Mouse (Mus musculus): Measurements from ENCODE around the gene Tomm40.
A peak's percentile ranks its signal among the peaks of the same experiment; 100 is the strongest.

The Tomm40 gene

DNA sequence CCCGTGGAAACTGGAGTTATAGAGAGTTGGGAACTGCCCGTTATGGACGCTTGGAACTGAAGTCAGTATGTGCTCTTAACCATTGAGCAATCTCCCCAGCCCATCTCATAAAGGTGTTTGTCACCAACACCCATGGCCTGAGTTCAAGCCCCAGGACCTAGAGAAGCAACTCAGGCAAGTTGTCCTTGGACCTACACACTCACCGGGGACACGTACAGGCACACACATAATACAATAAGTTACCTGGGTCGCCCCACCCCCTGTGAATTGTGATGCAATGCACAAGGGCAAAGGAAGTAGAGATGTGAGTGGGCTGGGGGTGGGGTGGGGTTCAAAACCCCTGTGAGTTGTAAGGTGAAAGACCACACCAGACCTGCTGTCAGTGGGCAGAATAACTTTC lies 28.7 kb downstream of the Tomm40 start:
- DNase-seq (ENCODE audit: low spot score), result no peak

- DNase-seq (ENCODE audit: low spot score), result no peak
Measured at GRCm38 (mm10) chr7:19685374-19685773, 29.9 kb downstream of the Tomm40 start.

DNA sequence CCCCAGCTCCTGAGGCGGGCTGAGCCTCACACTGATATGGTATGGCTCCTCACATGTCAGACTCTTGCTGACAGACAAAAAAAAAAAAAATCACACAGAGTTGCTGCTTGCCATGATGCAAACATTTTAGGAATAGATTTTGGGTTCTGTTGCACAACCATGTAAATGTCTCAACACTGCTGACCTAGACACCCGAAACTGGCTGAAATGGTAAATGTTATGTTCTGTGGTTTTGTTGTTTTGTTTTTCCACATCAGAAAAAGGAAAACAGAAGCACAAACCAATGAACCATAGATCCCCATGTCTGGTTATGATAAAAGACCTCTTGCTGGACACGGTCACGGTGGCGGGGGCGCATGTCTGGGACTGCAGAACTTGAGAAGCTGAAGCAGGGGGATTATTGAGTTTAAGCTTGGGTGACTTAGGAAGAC lies 31.5 kb downstream of the Tomm40 start:
- DNase-seq (ENCODE audit: low spot score), result no peak

DNA sequence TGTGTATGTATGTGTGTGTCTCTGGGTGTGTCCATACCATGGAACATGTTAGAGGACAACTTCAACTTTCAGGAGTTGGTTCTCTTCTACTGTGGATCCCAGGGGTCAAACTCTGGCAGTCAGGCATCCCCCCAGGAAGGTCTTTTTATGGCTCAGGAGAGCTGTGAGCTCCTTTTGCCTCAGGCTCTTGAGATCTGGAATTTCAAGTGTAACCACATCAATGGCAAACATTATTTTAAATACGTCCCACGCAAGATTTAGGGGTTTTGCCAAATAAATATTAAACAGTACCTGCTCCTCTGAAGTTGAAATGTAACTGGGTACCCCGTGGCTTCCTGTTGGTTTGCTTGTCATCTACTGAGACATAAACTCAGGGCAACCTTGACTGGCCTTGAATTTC lies 32.3 kb downstream of the Tomm40 start:
- no peak for DNase-seq (ENCODE audit: low spot score)

DNA sequence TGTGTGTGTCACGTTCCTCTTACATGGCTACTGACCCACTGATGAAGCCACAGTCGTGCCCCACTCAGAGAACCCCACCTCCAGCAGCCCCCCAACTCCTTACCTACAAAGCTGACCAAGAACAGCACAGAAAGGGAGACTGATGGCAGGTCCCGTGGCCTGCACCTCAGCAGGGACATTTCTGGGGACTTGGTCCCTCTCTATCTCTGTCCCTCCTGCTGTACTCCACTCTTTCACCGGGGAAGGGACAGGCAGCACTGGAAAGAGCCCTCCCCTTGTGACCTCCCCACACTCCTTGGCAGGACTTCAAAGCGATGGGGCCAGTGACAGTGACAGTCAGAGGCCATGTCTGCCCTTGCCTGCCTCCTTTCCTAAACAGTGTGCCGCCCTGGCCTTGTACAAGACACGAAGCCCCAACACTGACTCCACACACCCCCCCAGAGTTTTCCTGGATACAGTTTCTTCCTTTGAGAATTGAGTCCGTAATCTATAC lies 34.0 kb downstream of the Tomm40 start, which contains the start of the genes Gm44805 and Apoc4:
Gene Gm44805, minus strand, starts transcription at position 222 of the 493 bp plus-strand sequence.
Gene Apoc4, minus strand, starts transcription at position 278 of the 493 bp plus-strand sequence.
- DNase-seq (ENCODE audit: low spot score), result no peak

GRCm38 (mm10) chr7:19680702-19681101 lies 34.5 kb downstream of the Tomm40 start:
- no peak for DNase-seq (ENCODE audit: low spot score)

DNA sequence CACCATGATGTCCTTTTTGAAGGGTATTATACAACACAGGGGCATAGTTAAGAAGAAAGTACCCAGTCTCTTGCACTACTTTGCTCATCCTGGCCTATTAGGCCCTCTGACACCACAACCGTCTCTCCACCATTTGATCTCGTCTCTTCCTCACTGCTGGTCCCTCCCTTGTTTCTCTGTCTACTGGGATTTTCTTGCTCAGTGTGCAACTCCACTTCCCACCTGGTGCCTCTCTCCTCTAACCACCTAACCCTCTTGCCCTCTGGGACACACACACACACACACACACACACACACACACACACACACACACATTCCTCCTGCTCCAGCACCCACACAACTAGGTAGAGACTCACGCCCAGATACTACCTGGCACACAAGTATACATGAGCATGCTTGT lies 36.3 kb downstream of the Tomm40 start:
- DNase-seq (ENCODE audit: low spot score), result no peak

GRCm38 (mm10) chr7:19677872-19678271 lies 37.4 kb downstream of the Tomm40 start, which contains the start of gene Apoc2:
Gene Apoc2 (minus strand): TSS chr7:19677941.
- DNase-seq (ENCODE audit: low spot score), result no peak

DNA sequence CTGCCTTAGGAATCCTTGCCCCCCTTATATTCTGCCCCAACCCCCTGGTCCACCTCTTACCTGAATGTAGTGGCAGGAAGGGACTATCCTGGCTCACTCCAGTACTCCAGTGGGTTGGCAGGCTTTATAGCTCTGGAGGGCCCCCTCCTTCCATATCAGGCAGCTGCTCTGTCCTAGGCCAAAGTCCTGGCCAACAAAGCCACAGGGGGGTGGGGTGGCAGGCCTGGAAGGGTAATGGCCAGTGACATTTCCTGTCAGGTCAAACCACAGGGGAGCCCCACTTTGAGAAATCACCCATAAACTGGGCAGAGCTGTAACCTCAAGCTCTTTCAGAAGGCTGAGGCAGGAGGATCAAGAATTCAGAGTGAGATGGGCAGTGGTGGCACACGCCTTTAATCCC lies 38.6 kb downstream of the Tomm40 start:
- no peak for DNase-seq (ENCODE audit: low spot score)

- DNase-seq (ENCODE audit: low spot score), result no peak
Measured at GRCm38 (mm10) chr7:19675824-19676223, 39.4 kb downstream of the Tomm40 start.

DNA sequence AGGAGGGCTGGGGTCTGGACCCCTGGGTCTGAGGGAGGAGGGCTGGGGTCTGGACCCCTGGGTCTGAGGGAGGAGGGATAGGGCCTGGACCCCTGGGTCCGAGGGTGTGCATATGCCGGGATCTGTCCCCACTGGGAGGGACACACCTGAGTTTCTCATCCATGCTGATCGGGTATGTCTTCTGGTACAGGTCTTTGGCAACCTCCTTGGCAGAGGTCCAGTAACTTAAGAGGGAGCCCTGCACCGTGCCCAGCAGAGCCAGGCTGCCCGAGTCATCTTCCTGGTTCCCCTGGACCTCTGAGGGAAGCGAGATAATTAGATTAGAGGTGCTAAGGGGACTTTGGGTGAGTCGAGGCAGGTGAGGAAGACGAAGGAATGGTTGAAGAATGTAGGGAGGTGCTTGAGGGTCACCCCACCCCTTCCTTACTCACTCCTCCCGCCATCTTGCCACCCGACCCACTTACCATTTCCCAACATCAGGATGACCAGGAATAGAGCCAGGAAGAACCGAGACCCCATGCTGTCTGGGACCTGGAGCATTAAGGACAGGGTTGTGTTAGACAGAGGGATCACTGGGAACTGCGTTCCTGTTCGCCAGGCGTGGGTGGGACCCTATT lies 42.0 kb downstream of the Tomm40 start:
- no peak for DNase-seq (ENCODE audit: low spot score)

DNA sequence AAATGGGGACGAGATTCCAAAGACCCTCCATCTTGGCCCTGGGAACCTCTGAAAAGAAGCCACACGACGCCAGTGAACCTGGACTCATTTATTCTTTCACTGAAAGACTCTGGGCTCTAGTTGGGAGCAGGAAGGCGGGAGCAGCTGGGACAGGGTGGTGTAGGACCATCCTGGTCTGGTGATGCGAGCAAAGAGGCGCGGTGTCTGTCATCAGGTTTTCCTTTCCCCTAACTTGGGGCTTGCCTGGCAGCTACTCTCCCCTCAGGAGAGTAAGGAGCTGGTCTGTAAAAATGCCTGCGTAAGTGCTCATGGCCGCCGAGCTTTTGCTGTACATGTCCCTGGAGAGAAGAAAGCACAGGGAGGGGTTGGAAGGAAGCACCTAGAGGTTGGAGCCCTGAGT lies 43.7 kb downstream of the Tomm40 start:
- no peak for DNase-seq (ENCODE audit: low spot score)

DNA sequence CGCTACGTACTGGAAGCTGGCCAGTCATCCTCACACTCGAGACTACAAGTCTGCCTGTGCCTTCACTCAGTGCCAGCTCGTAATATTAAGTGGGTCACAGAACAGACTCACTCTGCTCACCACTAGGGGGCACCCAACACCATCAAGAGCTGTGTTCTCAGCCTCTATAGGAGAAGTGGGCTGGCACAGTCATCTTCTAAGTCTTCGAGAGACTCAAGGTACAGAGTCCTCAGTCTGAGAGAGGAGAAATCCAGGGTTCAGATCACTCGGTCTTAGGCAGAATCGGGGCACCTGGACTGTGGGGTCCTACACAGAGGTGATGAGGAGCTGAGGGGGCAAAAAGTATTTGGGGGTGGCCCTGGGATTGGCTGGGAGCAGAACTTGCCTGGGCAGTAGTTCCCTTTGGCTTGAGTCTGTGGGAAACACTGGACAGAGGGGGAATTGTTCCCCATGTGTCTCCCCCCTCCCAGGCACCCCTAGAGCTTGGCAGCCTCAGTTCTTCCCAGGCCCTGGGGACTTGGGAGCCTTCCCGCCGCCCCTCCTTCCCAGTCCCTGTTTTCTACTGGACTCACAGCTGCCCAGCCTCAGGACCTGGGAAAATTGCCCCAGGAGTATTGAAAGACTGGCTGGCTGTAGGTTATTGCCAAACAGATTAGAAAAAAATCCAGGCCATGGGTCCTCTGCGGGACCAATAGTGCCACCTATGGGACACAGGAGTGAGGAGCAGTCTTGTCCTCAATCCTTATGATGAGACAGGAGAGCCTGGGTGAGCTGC lies 46.1 kb downstream of the Tomm40 start:
- DNase-seq (ENCODE audit: low spot score), result peak; percentile 82

DNA sequence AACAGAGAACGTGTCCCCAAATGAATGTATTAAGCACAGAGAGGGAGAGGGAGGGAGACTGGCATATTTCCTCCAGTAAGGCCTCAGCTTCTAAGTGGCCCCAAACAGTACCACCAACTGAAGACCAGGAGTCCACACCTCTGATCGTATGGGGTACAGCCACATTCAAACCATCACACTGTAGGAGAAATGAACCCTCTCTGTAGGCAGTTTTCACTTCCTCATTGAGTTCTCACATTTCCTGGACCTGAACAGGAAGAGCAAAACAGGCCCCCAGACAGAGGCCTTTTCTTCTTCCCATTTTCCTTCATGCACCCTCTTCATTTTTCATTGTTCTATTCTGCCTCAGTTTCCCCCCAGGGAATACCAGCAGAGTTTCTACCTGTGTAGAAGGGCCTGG lies 47.8 kb downstream of the Tomm40 start:
- no peak for DNase-seq (ENCODE audit: low spot score)

GRCm38 (mm10) chr7:19666750-19667149 lies 48.5 kb downstream of the Tomm40 start:
- no peak for DNase-seq (ENCODE audit: low spot score)

GRCm38 (mm10) chr7:19664955-19665841 lies 50.0 kb downstream of the Tomm40 start, which contains the start of gene Clptm1:
Gene Clptm1 (minus strand): TSS chr7:19665033.
- DNase-seq (ENCODE audit: low spot score), result peak; percentile 95

DNA sequence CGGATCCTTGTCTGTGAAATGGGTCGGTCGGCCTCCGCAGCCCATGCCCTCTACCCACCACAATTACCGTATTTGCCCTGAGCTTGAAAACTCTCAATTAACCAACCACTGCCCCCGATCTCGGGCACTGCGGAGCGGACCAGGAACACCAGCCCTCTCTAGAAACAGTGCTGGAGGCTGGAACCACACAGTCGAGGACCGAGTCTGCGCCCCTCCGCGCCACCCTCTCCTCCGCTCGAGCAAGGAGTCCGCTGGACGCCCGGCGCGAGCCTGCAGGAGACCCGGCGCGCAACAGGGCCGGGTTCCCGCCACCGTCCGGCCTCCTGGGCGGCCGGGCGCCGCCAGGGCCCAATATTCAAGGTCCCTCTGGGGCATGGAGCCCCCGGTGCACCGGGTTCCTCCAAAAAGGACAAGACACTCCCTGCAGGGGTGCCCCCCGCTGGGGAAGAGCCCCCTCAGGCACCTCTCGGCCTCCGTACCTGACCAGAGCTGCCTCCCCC lies 50.7 kb downstream of the Tomm40 start:
- no peak for DNase-seq (ENCODE audit: low spot score)

GRCm38 (mm10) chr7:19663940-19664339 lies 51.3 kb downstream of the Tomm40 start:
- no peak for DNase-seq (ENCODE audit: low spot score)

DNA sequence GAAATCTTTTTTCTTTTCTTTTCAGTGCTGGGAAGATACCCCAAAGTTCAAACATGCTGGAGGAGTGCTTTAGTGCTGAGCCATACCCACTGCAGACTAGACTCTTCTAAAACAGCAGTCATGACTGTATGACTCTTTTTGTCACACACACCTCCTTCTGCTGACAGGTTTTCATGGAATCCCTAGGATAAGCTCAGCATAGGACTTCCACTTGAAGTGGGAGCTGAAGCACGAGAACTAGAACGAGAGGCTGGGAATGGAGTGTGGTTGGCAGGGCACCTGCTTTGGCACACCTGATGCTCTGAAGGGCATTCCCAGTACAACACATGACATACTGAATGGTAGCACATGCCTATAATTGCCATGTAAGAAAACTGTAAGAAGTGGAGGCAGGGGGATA lies 62.6 kb downstream of the Tomm40 start:
- DNase-seq (ENCODE audit: low spot score), result no peak

All from ovary, postnatal 36 days (tissue).